Mouse (Mus musculus) G1E (cell line): ENCODE measurements around the gene Btbd9. TPM values are rescaled to one million over a fixed set of nuclear protein-coding genes. Genes with fewer than 3 reads are reported as not detected.

Experiments used
- ATAC-seq: 2 replicates; pipeline ENCODE4 v1.8.0; 2016; ENCODE audit warnings: mild to moderate bottlenecking; ENCODE audit not compliant: insufficient number of reproducible peaks, poor library complexity, low FRiP score, severe bottlenecking; ENCODE audit errors: extremely low read depth
- DNase-seq: peaks from one replicate; pipeline ENCODE4 v3.0.0; 2012; ENCODE audit warnings: low spot score
- H3K27me3 ChIP-seq: 2 replicates; pipeline ENCODE4 v1.6.1; 2012; ENCODE audit warnings: mild to moderate bottlenecking, low read length, inconsistent platforms; ENCODE audit not compliant: insufficient read depth
- H3K36me3 ChIP-seq: replicated peaks from 2 replicates; pipeline ENCODE3; 2012; ENCODE audit warnings: mild to moderate bottlenecking, inconsistent platforms
- H3K4me1 ChIP-seq: 2 replicates; pipeline ENCODE4 v1.6.1; 2012; ENCODE audit warnings: low read depth, low read length, inconsistent platforms, mixed read lengths; ENCODE audit not compliant: insufficient read depth
- H3K4me3 ChIP-seq: 2 replicates; pipeline ENCODE4 v1.5.1; 2012; ENCODE audit warnings: low read depth, mild to moderate bottlenecking, inconsistent platforms, low read length, moderate library complexity, mixed read lengths
- H3K9me3 ChIP-seq: replicated peaks from 2 replicates; pipeline ENCODE4 v1.6.1; 2012; ENCODE audit warnings: inconsistent platforms
- CTCF ChIP-seq: IDR thresholded peaks from 2 replicates; pipeline ENCODE4 v1.5.1; 2012; ENCODE audit warnings: low read depth, low read length, inconsistent platforms, mixed read lengths
- GATA1 ChIP-seq: IDR thresholded peaks from 2 replicates; pipeline ENCODE4 v1.6.1; 2012; ENCODE audit warnings: borderline replicate concordance, low read length, inconsistent platforms, mixed read lengths
- GATA2 ChIP-seq: IDR thresholded peaks from 2 replicates; pipeline ENCODE4 v1.6.1; 2012; ENCODE audit warnings: low read depth, low read length, inconsistent platforms, borderline replicate concordance
- POLR2AphosphoS5 ChIP-seq: IDR thresholded peaks from 2 replicates; pipeline ENCODE4 v1.6.1; 2012; ENCODE audit warnings: low read depth, low read length, inconsistent platforms; ENCODE audit not compliant: insufficient replicate concordance
- TAL1 ChIP-seq: conservative IDR thresholded peaks from 2 replicates; pipeline ENCODE4 v1.6.1; 2012; ENCODE audit warnings: low read depth, low read length, inconsistent platforms, mixed read lengths
- polyA plus RNA-seq: library from polyadenylated mRNA; stranded (reverse); fragments of >175 nt; gene quantifications from 2 replicates; pipeline ENCODE4 v1.2.3, GENCODE M21; 2012
- total RNA-seq, 2 experiments: library from RNA; stranded (forward) in 1 of 2; stranded (reverse) in 1 of 2; fragments of 200-1000 nt in 1 of 2; fragments of >200 nt in 1 of 2; fragmentation: Nextera tagmentation in 1 of 2; gene quantifications; 2 replicates each; pipeline ENCODE4 v1.2.3; 2014 to 2017

Btbd9 gene
- total and polyA plus RNA-seq, 3 experiments = 33.6 to 68.4 (median 57.5) TPM

DNA sequence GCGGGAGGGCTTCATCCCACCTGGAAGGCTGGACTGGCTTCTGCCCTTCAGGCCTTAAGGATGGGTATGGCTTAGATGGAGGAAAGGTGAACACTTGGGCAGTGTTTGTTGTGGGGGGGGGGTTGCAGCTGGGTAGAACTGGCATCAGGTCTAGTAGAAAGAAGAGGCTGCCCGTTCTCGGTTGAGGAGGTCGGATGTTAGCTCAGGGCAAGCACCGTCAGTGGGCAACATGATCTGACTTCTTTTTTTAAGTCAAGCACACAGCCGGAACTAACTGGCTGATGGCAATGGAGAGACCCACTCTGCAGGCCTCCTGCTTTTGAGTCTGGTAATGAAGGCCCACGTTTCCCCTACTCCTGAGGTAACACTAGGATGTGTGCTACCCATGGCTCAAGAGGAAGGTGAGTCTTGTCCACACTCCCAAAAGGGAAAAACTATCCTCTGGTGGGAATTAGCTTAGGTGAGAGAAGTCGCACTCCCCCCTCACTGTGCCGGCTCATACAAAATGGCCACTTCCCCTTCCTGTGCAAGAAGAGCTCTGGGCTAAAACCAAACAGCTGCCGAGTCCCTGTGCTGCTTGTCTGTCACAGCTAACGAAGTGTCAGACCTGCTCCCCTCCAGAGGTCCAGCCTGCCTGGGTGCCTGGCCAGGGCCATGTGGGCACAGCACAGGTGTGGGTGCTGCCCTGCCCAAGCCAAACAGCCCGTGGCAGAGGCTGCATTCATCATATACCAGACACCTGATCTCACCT, 378.8 kb downstream of the Btbd9 start:
- DNase-seq (no peak), ATAC-seq (no peak)
- no peak overlapping the region for H3K4me3 ChIP-seq

DNA sequence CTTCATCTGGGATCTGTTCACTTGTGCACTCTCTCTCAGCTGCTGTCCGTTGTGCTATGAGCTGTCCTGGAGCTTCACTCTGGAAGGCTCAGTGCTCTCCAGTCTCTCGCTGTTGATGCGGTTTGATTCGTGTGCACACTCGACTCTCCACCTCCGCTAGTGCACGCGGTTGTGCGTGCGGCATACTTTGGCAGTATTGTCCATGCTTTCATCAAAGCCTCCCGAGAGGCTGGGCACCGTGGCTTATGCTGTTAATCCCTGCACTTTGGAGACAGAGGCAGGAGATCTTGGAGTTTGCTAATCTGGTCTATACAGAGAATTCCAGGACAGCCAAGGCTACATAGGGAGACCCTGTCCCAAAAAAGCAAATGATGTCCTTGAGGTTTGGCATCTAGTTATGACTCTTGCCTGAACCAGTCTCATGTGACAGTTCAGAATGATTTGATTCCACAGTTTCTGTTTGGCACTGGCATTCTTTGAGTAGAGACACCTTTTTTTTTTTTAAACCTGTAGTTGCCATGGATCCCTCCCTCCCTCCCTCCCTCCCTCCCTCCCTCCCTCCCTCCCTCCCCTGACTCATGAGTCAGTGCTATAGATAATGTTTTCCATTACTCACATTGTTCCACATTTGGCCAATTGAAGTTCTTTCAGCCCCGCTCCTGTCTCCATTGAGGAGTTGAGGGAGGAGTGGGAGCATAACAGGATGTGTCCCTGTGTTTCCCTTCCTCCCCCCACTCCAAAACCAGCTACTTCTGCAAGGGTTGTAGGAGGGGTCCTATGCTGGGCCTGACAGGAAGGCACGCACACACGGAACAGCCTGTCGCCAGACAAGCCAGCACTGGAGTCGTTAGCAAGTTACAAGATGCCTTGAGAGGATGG, 379.6 kb downstream of the Btbd9 start:
- DNase-seq (no peak), ATAC-seq (no peak)
- no peaks in the 10 kb centered on the region for H3K27me3 ChIP-seq
- no peak overlapping the region for H3K4me3 ChIP-seq
- TF ChIP-seq TAL1 (no peak), CTCF (no peak)
- H3K36me3 ChIP-seq = peaks cover 94% of the 10 kb centered on the region
- no peaks in the 10 kb centered on the region for H3K9me3 ChIP-seq
- no peaks in the 10 kb centered on the region; the same call in 1 of the 2 replicates for H3K4me1 ChIP-seq

More for the DNA sequence above, 378.8 kb downstream of the Btbd9 start:
- no peak for TF ChIP-seq TAL1
- no peak for TF ChIP-seq CTCF
- TF ChIP-seq POLR2AphosphoS5 = no peak
- TF ChIP-seq GATA2 = no peak
- TF ChIP-seq GATA1 = no peak
- Histone ChIP-seq H3K4me1 (no peaks in the 10 kb centered on the region; the same call in 1 of the 2 replicates), H3K9me3 (no peaks in the 10 kb centered on the region), H3K36me3 (peaks cover 93% of the 10 kb centered on the region), H3K27me3 (no peaks in the 10 kb centered on the region)

DNA sequence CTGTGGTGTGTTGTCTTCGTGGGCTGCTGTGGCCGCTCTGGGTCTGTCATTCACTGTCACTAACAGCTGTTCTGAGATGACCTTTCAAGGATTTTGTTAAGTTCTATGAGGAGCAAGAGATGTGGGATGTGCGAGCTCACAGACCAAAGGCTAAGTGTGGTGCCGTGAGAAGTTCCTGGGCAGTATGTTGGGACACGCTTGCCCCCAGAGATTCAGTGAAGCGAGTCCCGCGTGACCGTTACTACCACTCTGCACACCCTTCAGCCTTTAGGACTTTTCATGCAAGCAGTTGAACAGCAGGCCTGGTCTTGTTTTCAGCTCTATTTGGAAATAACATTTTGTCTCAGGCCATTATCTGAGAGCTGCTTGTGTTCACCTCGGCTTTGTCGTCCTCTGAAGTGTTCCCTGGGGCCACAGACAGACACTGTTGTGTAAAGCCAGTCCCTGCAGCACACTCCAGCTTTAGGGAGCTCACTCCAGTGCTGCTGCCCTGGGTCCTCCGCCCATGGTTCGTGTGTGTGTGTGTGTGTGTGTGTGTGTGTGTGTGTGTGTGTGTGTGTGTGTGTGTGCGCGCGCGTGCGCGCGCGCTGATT, 380.6 kb downstream of the Btbd9 start:
- ATAC-seq (no peak), DNase-seq (no peak)
- no peaks in the 10 kb centered on the region for H3K9me3 ChIP-seq
- peaks cover 92% of the 10 kb centered on the region for H3K36me3 ChIP-seq
- no peaks in the 10 kb centered on the region for H3K27me3 ChIP-seq
- H3K4me1 ChIP-seq = no peaks in the 10 kb centered on the region; the same call in 1 of the 2 replicates
- no peak overlapping the region for H3K4me3 ChIP-seq
- TF ChIP-seq CTCF (no peak), POLR2AphosphoS5 (no peak), GATA1 (no peak), TAL1 (no peak), GATA2 (no peak)

DNA sequence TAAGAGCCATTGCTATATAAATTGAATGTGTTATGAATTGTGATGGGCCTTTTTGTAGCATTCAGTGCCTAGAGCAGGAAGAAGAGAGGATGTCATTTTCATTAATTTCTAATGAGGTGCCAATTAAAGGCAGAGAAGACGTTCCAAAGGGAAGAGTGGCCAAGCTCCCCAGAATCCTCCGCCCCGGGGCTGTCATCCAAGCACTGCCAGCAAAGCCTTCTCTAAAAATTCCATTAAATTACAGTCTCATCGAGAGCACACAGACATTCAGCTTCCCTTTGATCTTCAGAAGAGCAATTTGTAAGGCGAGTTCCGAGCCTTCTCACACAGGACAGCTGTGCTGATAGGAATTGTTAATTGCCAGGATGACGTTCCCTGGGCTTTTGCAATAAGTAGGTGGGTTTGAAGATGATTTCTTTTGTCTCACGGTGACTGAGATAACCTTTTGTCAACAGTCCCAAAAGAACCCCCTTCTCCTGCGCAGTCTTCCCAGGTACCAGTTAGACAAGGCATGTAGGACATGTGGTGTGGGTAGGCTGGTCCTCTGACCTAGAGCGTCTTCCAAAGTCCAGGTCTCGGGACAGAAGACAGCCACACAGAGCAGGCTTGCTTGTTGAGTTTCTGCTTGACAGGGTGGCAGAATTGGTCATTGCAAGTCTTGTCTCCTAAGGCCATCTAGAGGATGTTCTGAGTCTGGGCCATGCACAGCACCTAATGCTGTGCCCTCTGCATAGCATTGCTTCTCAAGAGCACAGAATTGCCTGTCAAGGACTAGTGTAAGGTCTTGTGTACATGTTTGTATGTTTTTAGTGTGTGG, 381.5 kb downstream of the Btbd9 start:
- Histone ChIP-seq H3K27me3 (no peaks in the 10 kb centered on the region), H3K4me3 (no peak overlapping the region), H3K9me3 (no peaks in the 10 kb centered on the region), H3K4me1 (no peaks in the 10 kb centered on the region; the same call in 1 of the 2 replicates), H3K36me3 (peaks cover 91% of the 10 kb centered on the region)
- no peak for DNase-seq
- TF ChIP-seq GATA1 (no peak), POLR2AphosphoS5 (no peak), TAL1 (no peak), GATA2 (no peak), CTCF (no peak)
- ATAC-seq = no peak

DNA sequence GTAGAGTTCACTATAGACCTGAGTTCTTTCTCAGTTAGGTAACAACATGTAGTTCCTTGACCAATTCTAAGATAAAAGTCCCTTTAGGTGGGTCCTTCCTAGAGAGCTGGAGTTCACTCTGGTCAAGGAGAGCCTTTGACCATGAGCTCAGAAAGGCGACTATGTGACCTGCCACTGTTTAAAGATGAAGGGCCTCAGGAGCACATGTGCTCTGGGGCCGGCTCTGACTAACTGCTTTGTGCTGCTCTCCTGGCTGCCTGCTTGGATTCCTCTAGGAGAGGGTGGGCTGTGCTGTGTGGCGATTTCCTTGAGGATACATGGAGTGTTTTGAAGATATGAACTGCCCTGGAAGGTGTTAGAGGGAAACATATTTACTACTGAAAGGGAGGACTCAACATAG, 382.2 kb downstream of the Btbd9 start:
- H3K36me3 ChIP-seq = peaks cover 86% of the 10 kb centered on the region
- no peak for DNase-seq
- no peaks in the 10 kb centered on the region; the same call in 1 of the 2 replicates for H3K4me1 ChIP-seq
- no peak overlapping the region for H3K4me3 ChIP-seq
- H3K9me3 ChIP-seq = no peaks in the 10 kb centered on the region
- no peak for TF ChIP-seq GATA1
- TF ChIP-seq TAL1 = no peak
- no peak for TF ChIP-seq CTCF
- no peak for TF ChIP-seq POLR2AphosphoS5
- TF ChIP-seq GATA2 = no peak
- no peaks in the 10 kb centered on the region for H3K27me3 ChIP-seq
- ATAC-seq = no peak
